Mouse (Mus musculus) stomach, postnatal 0 days (tissue): Measurements from ENCODE around the gene Cpne4.

Experiments
- CTCF ChIP-seq: IDR thresholded peaks from 2 replicates; pipeline ENCODE4 v1.5.1; 2016; ENCODE audit warnings: antibody characterized with exemption, low read depth, mild to moderate bottlenecking, moderate library complexity
- EP300 ChIP-seq: optimal IDR thresholded peaks from 2 replicates; pipeline ENCODE3; 2016; ENCODE audit warnings: antibody characterized with exemption

- TF ChIP-seq CTCF: no peak
- no peak for TF ChIP-seq EP300
Measured at GRCm38 (mm10) chr9:104646348-104646994, 99.4 kb downstream of the Cpne4 start.
